Mouse (Mus musculus) ES-Bruce4 (cell line): ENCODE data around the gene Kcnma1. TPM values are rescaled to one million over a fixed set of nuclear protein-coding genes. Genes with fewer than 3 reads are reported as not detected.

ENCODE experiments used
- H3K27ac ChIP-seq: 2 replicates; pipeline ENCODE4 v1.5.1; 2012; ENCODE audit warnings: low read length, inconsistent platforms; ENCODE audit not compliant: insufficient read depth
- H3K27me3 ChIP-seq: 2 replicates; pipeline ENCODE4 v1.6.1; 2012; ENCODE audit warnings: mild to moderate bottlenecking, low read length, inconsistent platforms; ENCODE audit not compliant: control insufficient read depth, poor library complexity, insufficient read depth, severe bottlenecking
- H3K36me3 ChIP-seq: 2 replicates; pipeline ENCODE4 v1.6.1; 2012; ENCODE audit warnings: inconsistent platforms, mild to moderate bottlenecking, low read length, moderate library complexity; ENCODE audit not compliant: control insufficient read depth, poor library complexity, insufficient read depth, severe bottlenecking
- H3K4me1 ChIP-seq: one replicate; pipeline ENCODE4 v1.8.1; 2011; ENCODE audit warnings: low read length; ENCODE audit not compliant: control insufficient read depth, insufficient read depth
- H3K4me3 ChIP-seq: 2 replicates; pipeline ENCODE4 v1.5.1; 2011; ENCODE audit warnings: low read depth, mild to moderate bottlenecking, low read length
- H3K9ac ChIP-seq: 2 replicates; pipeline ENCODE4 v1.6.1; 2012; ENCODE audit warnings: low read depth, mild to moderate bottlenecking, inconsistent platforms; ENCODE audit not compliant: poor library complexity, severe bottlenecking
- H3K9me3 ChIP-seq: replicated peaks from 2 replicates; pipeline ENCODE4 v1.6.1; 2012; ENCODE audit warnings: mild to moderate bottlenecking, low read length, inconsistent platforms; ENCODE audit not compliant: control insufficient read depth, poor library complexity, insufficient read depth, severe bottlenecking
- CTCF ChIP-seq: IDR thresholded peaks from one replicate; pipeline ENCODE4 v1.8.1; 2011; ENCODE audit warnings: low read depth, low read length
- EP300 ChIP-seq: IDR thresholded peaks from 2 replicates; pipeline ENCODE4 v1.6.1; 2011; ENCODE audit warnings: low read depth, low read length; ENCODE audit not compliant: insufficient read depth
- POLR2A ChIP-seq: IDR thresholded peaks from one replicate; pipeline ENCODE4 v1.8.1; 2011; ENCODE audit warnings: low read length; ENCODE audit not compliant: insufficient read depth
- polyA plus RNA-seq: library from polyadenylated mRNA; stranded (reverse); fragments of >200 nt; gene quantifications from 2 replicates; pipeline ENCODE4 v1.2.4, GENCODE M21; 2011; ENCODE audit warnings: low read depth; ENCODE audit not compliant: missing spikeins, insufficient read depth, insufficient read length

The Kcnma1 gene
- polyA plus RNA-seq, 1 experiment = 1.8 TPM

GRCm38 (mm10) chr14:23564474-23564873 is 449.8 kb downstream of the Kcnma1 start:
- no peak for TF ChIP-seq EP300
- TF ChIP-seq POLR2A = no peak
- no peak for TF ChIP-seq CTCF
- Histone ChIP-seq H3K9ac (no peak overlapping the region), H3K36me3 (no peaks in the 10 kb centered on the region), H3K4me1 (peaks cover 2% of the 10 kb centered on the region), H3K27me3 (peaks cover 11% of the 10 kb centered on the region), H3K27ac (no peak overlapping the region), H3K9me3 (0 out of 2 replicates have a peak, but pooled peaks cover 5% of the 10 kb centered on the region), H3K4me3 (no peak overlapping the region)

DNA sequence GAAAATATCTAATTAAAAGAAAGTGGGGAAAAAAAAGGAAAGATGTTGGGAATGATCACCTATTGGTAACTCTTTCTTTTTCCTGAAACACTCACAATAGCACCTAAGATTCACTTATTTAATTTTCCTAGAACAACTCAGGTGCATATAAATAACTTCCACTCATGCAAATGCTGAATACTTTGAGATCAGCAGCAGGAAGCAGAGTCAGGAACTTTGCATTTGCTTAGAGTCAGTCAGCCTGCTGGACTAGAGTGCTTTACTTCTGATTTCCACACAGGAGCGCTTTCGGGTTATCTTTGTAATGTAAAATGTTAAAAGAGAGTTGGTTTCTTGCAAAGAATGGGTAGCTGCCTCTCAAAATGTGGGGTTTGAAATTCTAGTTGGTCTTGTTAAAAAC is 451.1 kb downstream of the Kcnma1 start:
- H3K36me3 ChIP-seq = no peaks in the 10 kb centered on the region
- peaks cover 2% of the 10 kb centered on the region for H3K4me1 ChIP-seq
- H3K9me3 ChIP-seq = 0 out of 2 replicates have a peak, but pooled peaks cover 5% of the 10 kb centered on the region
- H3K27me3 ChIP-seq = peaks cover 11% of the 10 kb centered on the region
- no peak for TF ChIP-seq EP300
- no peak for TF ChIP-seq CTCF
- no peak for TF ChIP-seq POLR2A
- H3K27ac ChIP-seq = no peak overlapping the region
- H3K4me3 ChIP-seq = no peak overlapping the region
- no peak overlapping the region for H3K9ac ChIP-seq

GRCm38 (mm10) chr14:23555647-23556046 is 458.6 kb downstream of the Kcnma1 start:
- Histone ChIP-seq H3K36me3 (no peaks in the 10 kb centered on the region), H3K4me3 (no peak overlapping the region), H3K9ac (no peak overlapping the region), H3K27me3 (peaks cover 7% of the 10 kb centered on the region; the same call in 1 of the 2 replicates), H3K27ac (no peak overlapping the region), H3K9me3 (no peaks in the 10 kb centered on the region), H3K4me1 (no peaks in the 10 kb centered on the region)
- TF ChIP-seq CTCF (no peak), EP300 (no peak), POLR2A (no peak)

DNA sequence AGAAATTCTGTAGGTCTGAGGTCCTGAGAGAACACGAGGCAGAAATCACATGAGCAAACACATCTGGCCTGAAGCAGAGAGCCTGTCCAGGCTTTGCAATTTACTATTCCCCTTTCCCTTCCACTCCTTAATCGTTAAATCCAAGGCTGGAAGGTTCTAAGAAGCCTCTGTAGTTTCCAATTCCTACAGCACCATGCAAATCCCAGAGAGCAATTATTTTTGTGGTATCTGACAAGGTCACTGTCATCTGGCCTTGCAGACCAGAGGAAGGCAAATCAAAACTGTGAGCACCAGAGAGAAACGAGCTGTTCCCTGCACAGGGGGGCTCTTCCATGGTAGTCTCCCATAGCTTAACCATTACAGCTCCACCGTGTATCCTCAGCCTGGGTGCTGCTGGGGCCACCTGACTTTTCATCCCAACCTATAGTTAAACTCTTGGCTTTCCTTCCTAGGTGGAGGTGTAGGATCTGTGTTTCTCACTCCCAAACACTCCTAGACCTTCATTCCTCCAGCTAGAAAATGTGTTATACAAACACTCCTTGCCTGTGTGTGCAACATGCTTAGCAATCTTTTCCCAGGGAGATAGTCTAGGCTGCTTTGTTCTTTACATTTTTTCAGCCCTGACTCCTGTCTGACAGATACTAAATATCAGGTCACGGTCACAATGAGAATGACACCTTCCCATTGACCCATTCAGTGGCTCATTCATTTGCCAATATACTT is 461.9 kb downstream of the Kcnma1 start:
- Histone ChIP-seq H3K36me3 (no peaks in the 10 kb centered on the region), H3K4me3 (no peak overlapping the region), H3K9me3 (no peaks in the 10 kb centered on the region), H3K27ac (no peak overlapping the region), H3K4me1 (no peaks in the 10 kb centered on the region), H3K27me3 (peaks cover 2% of the 10 kb centered on the region; the same call in 1 of the 2 replicates), H3K9ac (no peak overlapping the region)
- TF ChIP-seq POLR2A (no peak), EP300 (no peak), CTCF (no peak)

DNA sequence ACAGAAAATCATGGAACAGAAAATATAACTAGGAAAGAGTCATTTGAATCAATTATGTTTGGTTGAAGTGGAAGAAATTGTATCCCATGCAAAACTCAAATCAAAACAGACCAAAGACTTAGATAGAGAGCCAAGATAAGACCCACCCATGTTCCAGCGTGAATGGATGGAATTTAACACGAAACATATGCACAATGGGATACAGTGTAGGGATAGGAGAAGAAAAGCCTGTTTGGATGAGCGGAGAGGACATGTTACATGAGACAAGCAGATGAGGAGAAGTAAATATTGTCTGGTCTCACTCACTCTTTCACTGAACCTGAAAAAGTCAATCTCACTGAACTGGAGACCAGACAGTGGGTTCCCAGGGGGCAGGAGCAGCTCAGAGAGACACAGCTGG is 463.8 kb downstream of the Kcnma1 start:
- H3K27me3 ChIP-seq = peaks cover 2% of the 10 kb centered on the region; the same call in 1 of the 2 replicates
- H3K27ac ChIP-seq = no peak overlapping the region
- H3K4me1 ChIP-seq = no peaks in the 10 kb centered on the region
- no peak overlapping the region for H3K4me3 ChIP-seq
- no peaks in the 10 kb centered on the region for H3K9me3 ChIP-seq
- no peaks in the 10 kb centered on the region for H3K36me3 ChIP-seq
- no peak overlapping the region for H3K9ac ChIP-seq
- TF ChIP-seq EP300 = no peak
- no peak for TF ChIP-seq POLR2A
- no peak for TF ChIP-seq CTCF

DNA sequence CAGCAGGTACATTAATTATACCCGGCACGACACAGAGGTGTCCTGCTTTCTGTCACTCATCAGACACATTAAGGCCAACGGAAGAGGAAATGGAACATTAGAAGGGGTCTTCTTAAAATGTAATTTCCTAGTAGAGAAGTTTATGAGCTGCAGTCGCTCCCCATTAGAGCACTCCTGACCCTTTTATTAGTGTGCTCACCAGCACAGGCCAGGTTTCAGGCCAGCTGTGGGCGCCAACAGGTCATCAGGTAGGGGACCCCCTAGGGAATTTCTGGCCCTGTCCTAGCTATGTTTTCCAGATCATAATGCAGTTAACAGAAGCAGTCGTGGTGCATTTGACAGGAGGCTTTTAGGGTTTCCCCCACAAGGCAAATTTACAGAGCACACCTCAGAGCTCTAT is 472.2 kb downstream of the Kcnma1 start:
- Histone ChIP-seq H3K9me3 (peaks cover 32% of the 10 kb centered on the region), H3K36me3 (no peaks in the 10 kb centered on the region), H3K9ac (no peak overlapping the region), H3K4me3 (no peak overlapping the region), H3K27ac (no peak overlapping the region), H3K27me3 (no peaks in the 10 kb centered on the region), H3K4me1 (no peaks in the 10 kb centered on the region)
- TF ChIP-seq EP300 (no peak), POLR2A (no peak), CTCF (no peak)
